Mouse (Mus musculus) intestine, embryonic 14.5 days (tissue): ENCODE results near the gene Zc2hc1b. TPM values are rescaled to one million over a fixed set of nuclear protein-coding genes. Genes with fewer than 3 reads are reported as not detected.

ENCODE experiments used
- ATAC-seq: fragments of 200-750 bp; cut with Nextera tagmentation; replicated peaks from 2 replicates; pipeline ENCODE4 v1.8.0; 2017; ENCODE audit warnings: low read depth, moderate number of reproducible peaks, moderate TSS enrichment, moderate library complexity; ENCODE audit not compliant: low FRiP score, low TSS enrichment
- DNase-seq: peaks from one replicate; pipeline ENCODE4 v3.0.0-alpha.2; 2018; ENCODE audit warnings: low spot score
- H3K27ac ChIP-seq: fragments of 300-500 bp; sonication (generic); 2 replicates; pipeline ENCODE4 v1.5.1; 2014; ENCODE audit warnings: low read depth, mild to moderate bottlenecking, control low read depth
- H3K27me3 ChIP-seq: fragments of 300-500 bp; sonication (generic); replicated peaks from 2 replicates; pipeline ENCODE4 v1.6.1; 2014; ENCODE audit warnings: low read length, control low read depth; ENCODE audit not compliant: control insufficient read depth, insufficient read depth
- H3K36me3 ChIP-seq: fragments of 300-500 bp; sonication (generic); 2 replicates; pipeline ENCODE4 v1.6.1; 2014; ENCODE audit warnings: low read length, control low read depth; ENCODE audit not compliant: control insufficient read depth, insufficient read depth
- H3K4me1 ChIP-seq: fragments of 300-500 bp; sonication (generic); replicated peaks from 2 replicates; pipeline ENCODE4 v1.6.1; 2014; ENCODE audit warnings: low read length, control low read depth, mixed read lengths; ENCODE audit not compliant: control insufficient read depth, insufficient read depth
- H3K4me2 ChIP-seq: fragments of 300-500 bp; sonication (generic); 2 replicates; pipeline ENCODE4 v1.6.1; 2014; ENCODE audit warnings: low read length
- H3K4me3 ChIP-seq: fragments of 300-500 bp; sonication (generic); 2 replicates; pipeline ENCODE4 v1.5.1; 2014; ENCODE audit warnings: low read depth, low read length, control low read depth, mixed read lengths
- H3K9ac ChIP-seq: fragments of 300-500 bp; sonication (generic); 2 replicates; pipeline ENCODE4 v1.6.1; 2014; ENCODE audit warnings: mild to moderate bottlenecking, low read length
- H3K9me3 ChIP-seq: fragments of 300-500 bp; sonication (generic); 2 replicates; pipeline ENCODE4 v1.6.1; 2016; ENCODE audit warnings: low read length, control low read depth; ENCODE audit not compliant: control insufficient read depth
- WGBS: fragments of 180-500 bp; shearing (Covaris S2); extraction: QIAGEN DNeasy Blood & Tissue Kit; methylation state at CpG from one replicate; pipeline ENCODE4 v1.1.7; 2014; 5-methylcytosine and 5-hydroxymethylcytosine counted together
- polyA plus RNA-seq: library from polyadenylated mRNA; unstranded; fragments of >200 nt; fragmentation: Nextera tagmentation; extraction: Ambion mirVana; gene quantifications from 2 replicates; pipeline ENCODE4 v1.2.1, GENCODE M21; 2014

Gene Zc2hc1b
- polyA plus RNA-seq, 1 experiment from 2014 or later = not detected

GRCm38 (mm10) chr10:13135751-13136150 is 42.1 kb downstream of the Zc2hc1b start:
- Histone ChIP-seq H3K27ac (no peak overlapping the region), H3K4me2 (no peak overlapping the region), H3K27me3 (no peaks in the 10 kb centered on the region), H3K4me3 (no peak overlapping the region), H3K9me3 (no peaks in the 10 kb centered on the region), H3K4me1 (peaks cover 7% of the 10 kb centered on the region), H3K9ac (no peak overlapping the region), H3K36me3 (no peaks in the 10 kb centered on the region; the same call in 1 of the 2 replicates)
- WGBS = 90% methylated on average over 7 of the region's 7 CpGs
- no peak for DNase-seq
- no peak for ATAC-seq

- Histone ChIP-seq H3K36me3 (no peaks in the 10 kb centered on the region; the same call in 1 of the 2 replicates), H3K9ac (no peak overlapping the region), H3K4me3 (no peak overlapping the region), H3K9me3 (no peaks in the 10 kb centered on the region), H3K4me1 (0 out of 2 replicates have a peak, but pooled peaks cover 2% of the 10 kb centered on the region), H3K27me3 (no peaks in the 10 kb centered on the region), H3K27ac (no peak overlapping the region), H3K4me2 (no peak overlapping the region)
- 94% methylated on average over 7 of the region's 7 CpGs for WGBS
- no peak for ATAC-seq
- peak; percentile 10 for DNase-seq
These were observed 42.5 kb downstream of the Zc2hc1b start for GRCm38 (mm10) chr10:13135276-13135675.

DNA sequence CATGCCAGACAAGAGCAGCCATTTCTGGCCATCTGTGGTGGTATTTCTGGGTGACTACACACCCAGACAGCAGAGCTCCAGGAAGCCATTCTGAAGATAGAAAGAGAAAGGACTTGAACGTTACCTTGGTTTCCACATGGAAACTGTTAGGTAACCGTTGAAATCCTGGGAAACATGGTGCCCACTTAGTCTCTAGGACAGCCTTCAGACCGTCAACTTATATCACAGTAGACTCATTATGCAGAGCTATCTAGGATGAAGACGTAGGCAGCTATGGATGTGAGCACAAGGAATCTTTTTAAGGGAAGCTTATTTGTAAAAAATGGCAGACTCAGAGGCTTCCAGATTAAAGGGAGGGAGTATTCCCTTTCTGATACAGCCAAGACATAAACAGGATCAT is 44.0 kb downstream of the Zc2hc1b start:
- peak; percentile 10 for DNase-seq
- Histone ChIP-seq H3K27ac (no peak overlapping the region), H3K4me1 (no peaks in the 10 kb centered on the region), H3K9me3 (no peaks in the 10 kb centered on the region), H3K36me3 (peaks cover 6% of the 10 kb centered on the region; the same call in 1 of the 2 replicates), H3K4me3 (no peak overlapping the region), H3K27me3 (no peaks in the 10 kb centered on the region), H3K4me2 (no peak overlapping the region), H3K9ac (no peak overlapping the region)
- 90% methylated on average over 4 of the region's 4 CpGs for WGBS
- ATAC-seq = no peak

- Histone ChIP-seq H3K4me3 (no peak overlapping the region), H3K9me3 (no peaks in the 10 kb centered on the region), H3K4me1 (no peaks in the 10 kb centered on the region), H3K36me3 (peaks cover 38% of the 10 kb centered on the region), H3K4me2 (no peak overlapping the region), H3K27me3 (no peaks in the 10 kb centered on the region), H3K27ac (no peak overlapping the region), H3K9ac (no peak overlapping the region)
- ATAC-seq (no peak), DNase-seq (peak; percentile 13)
- 90% methylated on average over 7 of the region's 7 CpGs for WGBS
These were observed 49.9 kb downstream of the Zc2hc1b start for GRCm38 (mm10) chr10:13127946-13128345.

- H3K36me3 ChIP-seq = peaks cover 38% of the 10 kb centered on the region
- no peak for ATAC-seq
- H3K9me3 ChIP-seq = no peaks in the 10 kb centered on the region
- H3K27me3 ChIP-seq = no peaks in the 10 kb centered on the region
- no peak overlapping the region for H3K4me2 ChIP-seq
- WGBS = 74% methylated on average over 13 of the region's 13 CpGs
- H3K4me3 ChIP-seq = no peak overlapping the region
- H3K27ac ChIP-seq = no peak overlapping the region
- H3K4me1 ChIP-seq = no peaks in the 10 kb centered on the region
- DNase-seq = peak; percentile 50
- no peak overlapping the region for H3K9ac ChIP-seq
These were observed 50.5 kb downstream of the Zc2hc1b start for GRCm38 (mm10) chr10:13127335-13127734.

- no peaks in the 10 kb centered on the region for H3K4me1 ChIP-seq
- no peak overlapping the region for H3K27ac ChIP-seq
- H3K9me3 ChIP-seq = no peaks in the 10 kb centered on the region
- H3K4me3 ChIP-seq = no peak overlapping the region
- 38% methylated on average over 3 of the region's 3 CpGs for WGBS
- H3K36me3 ChIP-seq = peaks cover 38% of the 10 kb centered on the region; the same call in 1 of the 2 replicates
- H3K9ac ChIP-seq = no peak overlapping the region
- ATAC-seq (no peak), DNase-seq (peak; percentile 33)
- no peak overlapping the region for H3K4me2 ChIP-seq
- no peaks in the 10 kb centered on the region for H3K27me3 ChIP-seq
These were observed 52.0 kb downstream of the Zc2hc1b start for GRCm38 (mm10) chr10:13125811-13126210.

- no peak overlapping the region for H3K9ac ChIP-seq
- ATAC-seq (peak; percentile 17; the same call in 1 of the 2 replicates), DNase-seq (no peak)
- no peaks in the 10 kb centered on the region for H3K27me3 ChIP-seq
- H3K4me3 ChIP-seq = no peak overlapping the region
- H3K27ac ChIP-seq = peak overlapping the region; percentile 60; the same call in 1 of the 2 replicates
- H3K4me2 ChIP-seq = no peak overlapping the region
- 40% methylated on average over 2 of the region's 2 CpGs for WGBS
- H3K9me3 ChIP-seq = no peaks in the 10 kb centered on the region
- H3K36me3 ChIP-seq = peaks cover 16% of the 10 kb centered on the region
- H3K4me1 ChIP-seq = peaks cover 13% of the 10 kb centered on the region
These were observed 58.5 kb downstream of the Zc2hc1b start for GRCm38 (mm10) chr10:13119300-13119699.

DNA sequence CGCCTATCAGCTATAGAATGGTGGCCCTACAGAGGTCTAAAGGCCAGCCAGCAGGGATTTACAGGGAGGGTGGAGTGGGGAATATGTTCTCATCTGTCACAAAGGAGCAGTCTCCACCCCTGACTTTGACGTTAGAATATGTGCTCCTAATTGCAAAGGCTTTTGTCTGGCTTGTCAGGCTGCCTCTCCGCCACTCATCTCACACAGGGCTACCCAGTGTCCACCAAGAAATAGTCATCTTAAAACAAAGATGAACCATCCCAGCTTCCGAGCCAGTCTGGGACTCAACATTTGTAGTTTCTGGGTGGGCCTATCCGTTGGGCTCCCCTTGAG is 59.1 kb downstream of the Zc2hc1b start:
- H3K9me3 ChIP-seq = no peaks in the 10 kb centered on the region
- H3K4me3 ChIP-seq = no peak overlapping the region
- WGBS = 64% methylated on average over 5 of the region's 5 CpGs
- DNase-seq (no peak), ATAC-seq (no peak)
- peaks cover 18% of the 10 kb centered on the region for H3K36me3 ChIP-seq
- H3K4me1 ChIP-seq = peaks cover 13% of the 10 kb centered on the region
- H3K27ac ChIP-seq = peak overlapping the region; percentile 60; the same call in 1 of the 2 replicates
- no peaks in the 10 kb centered on the region for H3K27me3 ChIP-seq
- no peak overlapping the region for H3K4me2 ChIP-seq
- no peak overlapping the region for H3K9ac ChIP-seq

GRCm38 (mm10) chr10:13118024-13118769 is 59.6 kb downstream of the Zc2hc1b start:
- Histone ChIP-seq H3K9me3 (no peaks in the 10 kb centered on the region), H3K4me1 (peaks cover 13% of the 10 kb centered on the region), H3K36me3 (peaks cover 18% of the 10 kb centered on the region), H3K4me3 (no peak overlapping the region), H3K27me3 (no peaks in the 10 kb centered on the region), H3K4me2 (no peak overlapping the region), H3K9ac (no peak overlapping the region), H3K27ac (no peak overlapping the region)
- peak; percentile 51 for DNase-seq
- ATAC-seq = no peak
- WGBS = 77% methylated on average over 7 of the region's 7 CpGs
